9 mouse cellular contexts compared by ENCODE assay signal in genomic region chr4:134035953-134036352, GRCm38 (mm10). TPM values are rescaled to one million over a fixed set of nuclear protein-coding genes. Genes with fewer than 3 reads are reported as not detected.
DNase-seq lines count a peak whose midpoint lies in the region; ATAC-seq and TF ChIP-seq lines count a peak whose summit lies in the region.
"Had no signal": no experiment of that assay in that cellular context is flagged by ENCODE, and none has a peak within 500 bp of the region (broad histone marks: within the 10 kb centered on the region; RNA-seq: fewer than 3 reads in every experiment).

No protein-coding gene starts in this region.

- no peak overlapping the region for H3K4me2 ChIP-seq in forebrain, embryonic 14.5 days (ENCODE audit: low read length)
- peak overlapping the region; percentile 26 for H3K4me2 ChIP-seq in hindbrain, embryonic 13.5 days

- H3K27ac ChIP-seq in forebrain, embryonic 14.5 days (ENCODE audit: low read depth, low read length), result no peak overlapping the region
- H3K27ac ChIP-seq in hindbrain, embryonic 13.5 days, result no peak overlapping the region

- no peaks in the 10 kb centered on the region for H3K4me1 ChIP-seq in G1E (ENCODE audit: insufficient read depth, low read depth, low read length)
- no peaks in the 10 kb centered on the region for H3K4me1 ChIP-seq in forebrain, embryonic 14.5 days (ENCODE audit: control insufficient read depth, insufficient read depth, low read length)
- H3K4me1 ChIP-seq in hindbrain, embryonic 13.5 days (replicated peaks), result no peaks in the 10 kb centered on the region

- peak overlapping the region; percentile 35; the same call in 1 of the 2 replicates for H3K9ac ChIP-seq in forebrain, embryonic 14.5 days (ENCODE audit: low read length)
- H3K9ac ChIP-seq in hindbrain, embryonic 13.5 days, result no peak overlapping the region

- H3K36me3 ChIP-seq in G1E (replicated peaks), result no peaks in the 10 kb centered on the region
- H3K36me3 ChIP-seq in forebrain, embryonic 14.5 days (ENCODE audit: control insufficient read depth, insufficient read depth, low read length), result no peaks in the 10 kb centered on the region
- no peaks in the 10 kb centered on the region for H3K36me3 ChIP-seq in hindbrain, embryonic 13.5 days

- peaks cover 29% of the 10 kb centered on the region for H3K27me3 ChIP-seq in G1E (ENCODE audit: insufficient read depth, low read length)
- no peaks in the 10 kb centered on the region for H3K27me3 ChIP-seq in forebrain, embryonic 14.5 days (replicated peaks; ENCODE audit: control insufficient read depth, insufficient read depth, low read length)
- peaks cover 10% of the 10 kb centered on the region; the same call in 1 of the 2 replicates for H3K27me3 ChIP-seq in hindbrain, embryonic 13.5 days

- WGBS in forebrain, embryonic 14.5 days, result 5% methylated on average over 16 of the region's 16 CpGs
- 4% methylated on average over 16 of the region's 16 CpGs for WGBS in hindbrain, embryonic 13.5 days

- no peaks in the 10 kb centered on the region for H3K9me3 ChIP-seq in G1E (replicated peaks)
- no peaks in the 10 kb centered on the region for H3K9me3 ChIP-seq in forebrain, embryonic 14.5 days (replicated peaks; ENCODE audit: control insufficient read depth, low read length)
- H3K9me3 ChIP-seq in hindbrain, embryonic 13.5 days, result no peaks in the 10 kb centered on the region

- no peak overlapping the region for H3K4me3 ChIP-seq in G1E (ENCODE audit: low read depth, low read length)
- no peak overlapping the region for H3K4me3 ChIP-seq in forebrain, embryonic 14.5 days (ENCODE audit: low read depth, low read length)
- no peak overlapping the region for H3K4me3 ChIP-seq in hindbrain, embryonic 13.5 days

- peak; percentile 70 for TF ChIP-seq CTCF in G1E (IDR thresholded peaks at IDR 0.05; ENCODE audit: low read depth, low read length)

- DNase-seq in G1E (ENCODE audit: low spot score), result peak; percentile 37
- DNase-seq in forebrain, embryonic 14.5 days (ENCODE audit: low spot score), result peak; percentile 89
- peak; percentile 81 for DNase-seq in layer of hippocampus, adult 9-11 months
- peak; percentile 75 for DNase-seq in lung, postnatal 10 days
- peak; percentile 85 for DNase-seq in retina, embryonic 14.5 days (ENCODE audit: low spot score)
- peak; percentile 84 for DNase-seq in thymus, postnatal 14 days

- no peak for ATAC-seq in G1E (ENCODE audit: extremely low read depth, insufficient number of reproducible peaks, low FRiP score, poor library complexity, severe bottlenecking)
- ATAC-seq in cerebellum, adult (ENCODE audit: insufficient number of reproducible peaks, low FRiP score, low TSS enrichment), result peak; percentile 36; the same call in 1 of the 2 replicates
- ATAC-seq in forebrain, embryonic 14.5 days, result peak; percentile 32; the same call in 1 of the 2 replicates
- 0 out of 2 replicates have a peak, but pooled peaks have one; percentile 39 for ATAC-seq in hindbrain, embryonic 13.5 days (ENCODE audit: low FRiP score)

RNA-seq across cellular contexts. Expression of gene Lin28a, which starts 17.3 kb away (rescaled TPM):
- total RNA-seq in G1E (2014; fragmentation: Nextera tagmentation) (not detected in 2 replicates), G1E (2017) (0.06 and 0.11 TPM in 2 replicates)
- polyA plus RNA-seq in G1E (2012), result not detected in 2 replicates
- not detected in 2 replicates for polyA plus RNA-seq in forebrain, embryonic 14.5 days (2014; fragmentation: Nextera tagmentation; extraction: Ambion mirVana)
- polyA plus RNA-seq in hindbrain, embryonic 13.5 days (2015; fragmentation: Nextera tagmentation; extraction: Ambion mirVana), result 0.17 and 0.31 TPM in 2 replicates

RNA-seq across cellular contexts. Expression of gene Zfp683, which starts 17.7 kb away (rescaled TPM):
- total RNA-seq in G1E (2014; fragmentation: Nextera tagmentation), result not detected in 2 replicates
- total RNA-seq in G1E (2017), result not detected in 2 replicates
- not detected in 2 replicates for polyA plus RNA-seq in G1E (2012)
- polyA plus RNA-seq in forebrain, embryonic 14.5 days (2014; fragmentation: Nextera tagmentation; extraction: Ambion mirVana), result not detected in 2 replicates
- not detected in 2 replicates for polyA plus RNA-seq in hindbrain, embryonic 13.5 days (2015; fragmentation: Nextera tagmentation; extraction: Ambion mirVana)
- polyA plus RNA-seq: heart, embryonic 14.5 days had no signal

RNA-seq across cellular contexts. Expression of gene Crybg2, which starts 24.7 kb away (rescaled TPM):
- total RNA-seq in G1E (2014; fragmentation: Nextera tagmentation), result 0.29 TPM in 1 of 2 replicates, not detected in the other
- 0.12 and 0.60 TPM in 2 replicates for total RNA-seq in G1E (2017)
- polyA plus RNA-seq in G1E (2012), result 0.46 and 0.83 TPM in 2 replicates
- 0.72 and 1.9 TPM in 2 replicates for polyA plus RNA-seq in forebrain, embryonic 14.5 days (2014; fragmentation: Nextera tagmentation; extraction: Ambion mirVana)
- 0.49 and 1.1 TPM in 2 replicates for polyA plus RNA-seq in hindbrain, embryonic 13.5 days (2015; fragmentation: Nextera tagmentation; extraction: Ambion mirVana)

RNA-seq across cellular contexts. Expression of gene Dhdds, which starts 35.2 kb away (rescaled TPM):
- total RNA-seq in G1E (2014; fragmentation: Nextera tagmentation) (21.1 and 21.7 TPM in 2 replicates), G1E (2017) (12.5 and 13.4 TPM in 2 replicates)
- polyA plus RNA-seq in G1E (2012), result 14.5 and 14.9 TPM in 2 replicates
- polyA plus RNA-seq in forebrain, embryonic 14.5 days (2014; fragmentation: Nextera tagmentation; extraction: Ambion mirVana), result 52.7 and 57.0 TPM in 2 replicates
- polyA plus RNA-seq in hindbrain, embryonic 13.5 days (2015; fragmentation: Nextera tagmentation; extraction: Ambion mirVana), result 43.4 and 44.0 TPM in 2 replicates

RNA-seq across cellular contexts. Expression of gene Cd52, which starts 58.9 kb away (rescaled TPM):
- total RNA-seq in G1E (2014; fragmentation: Nextera tagmentation) (1.7 and 2.0 TPM in 2 replicates), G1E (2017) (17.5 and 21.1 TPM in 2 replicates)
- 1.0 and 1.3 TPM in 2 replicates for polyA plus RNA-seq in G1E (2012)
- 1.3 and 2.3 TPM in 2 replicates for polyA plus RNA-seq in forebrain, embryonic 14.5 days (2014; fragmentation: Nextera tagmentation; extraction: Ambion mirVana)
- polyA plus RNA-seq in hindbrain, embryonic 13.5 days (2015; fragmentation: Nextera tagmentation; extraction: Ambion mirVana), result 3.9 TPM in 2 replicates

Comparison
In these comparisons a context has a peak if more than half of its experiments do, and no peak if none do; other contexts are left out.
1. DNase-seq: peak in every context shown above with its lines; median percentile 89 in forebrain, embryonic 14.5 days; 85 in retina, embryonic 14.5 days; 84 in thymus, postnatal 14 days; 81 in layer of hippocampus, adult 9-11 months; 75 in lung, postnatal 10 days; 37 in G1E.